Mouse (Mus musculus): ENCODE measurements at regions not wholly inside any gene's neighbourhood (a gene's known extent, or its start where the extent isn't known, plus 50 kb on each side); places are given as distances from the start of the nearest gene placed in this dataset.
A peak's percentile ranks its signal among the peaks of the same experiment; 100 is the strongest.

DNA sequence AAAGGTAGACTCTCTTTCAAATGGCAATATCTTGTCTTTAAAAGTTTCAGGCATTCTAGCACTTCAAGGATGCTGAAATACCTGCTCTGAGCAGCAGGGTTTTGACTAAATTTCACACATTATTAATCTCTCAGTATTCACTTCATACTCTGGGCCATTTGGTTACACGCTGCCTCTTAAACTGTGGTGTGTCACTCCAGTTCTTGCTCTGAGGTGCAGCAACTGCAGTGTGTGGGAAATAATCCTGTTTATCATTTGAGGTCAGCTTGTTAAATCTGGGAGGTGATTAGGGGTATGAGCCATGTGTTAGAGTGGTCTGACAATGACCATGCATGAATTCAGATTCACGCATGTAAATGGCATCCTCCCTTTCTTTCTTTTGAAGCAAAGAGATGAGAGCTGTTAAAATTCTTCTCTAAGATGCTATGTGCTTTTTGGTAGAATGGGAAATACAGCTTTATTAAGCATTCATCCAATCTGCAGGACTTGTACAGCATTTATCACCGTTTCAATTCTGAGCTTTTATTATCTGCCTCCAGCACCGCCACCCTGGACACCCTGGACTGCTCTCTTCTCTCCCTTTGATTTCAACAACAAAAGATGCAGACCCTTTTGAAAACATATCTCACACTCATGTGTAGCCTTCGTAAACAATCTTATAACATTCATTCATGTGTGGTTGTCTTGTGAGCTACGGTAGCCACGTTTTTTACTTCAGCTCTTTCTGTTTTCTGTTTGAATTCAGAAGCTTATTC, 362.4 kb upstream of the Gm38303 start:
- DNase-seq, result peak; percentile 26

DNA sequence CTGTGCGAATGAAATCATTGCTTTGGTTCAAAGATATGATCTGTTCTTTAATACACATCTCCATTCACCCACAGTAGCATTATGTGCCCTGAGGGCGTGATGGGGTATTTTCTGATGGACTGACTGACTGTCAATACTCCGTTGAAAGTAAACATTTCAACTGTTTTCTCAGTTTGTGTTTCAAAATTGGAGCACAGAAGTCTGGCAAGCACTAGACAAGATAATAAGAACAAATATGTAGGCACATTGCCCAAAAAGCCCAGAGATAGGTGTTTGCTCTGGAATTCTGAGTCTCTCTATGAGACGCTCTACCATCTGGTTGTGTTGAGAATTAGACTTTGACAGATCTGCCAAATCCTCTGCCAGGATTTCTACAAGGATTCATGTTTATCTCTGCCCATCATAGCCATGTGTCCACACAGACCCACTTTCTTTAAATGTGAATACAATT, 350.0 kb upstream of the Gm38303 start:
- no peak for DNase-seq

- DNase-seq, result peak; percentile 78
These were observed 349.5 kb upstream of the Gm38303 start for GRCm38 (mm10) chr3:10684885-10685500.

GRCm38 (mm10) chr3:10681938-10682337, 346.5 kb upstream of the Gm38303 start:
- DNase-seq, result no peak

GRCm38 (mm10) chr3:10647975-10648511, 312.6 kb upstream of the Gm38303 start:
- DNase-seq, result no peak
